Mouse (Mus musculus) E14TG2a.4 (cell line): ENCODE measurements at regions not wholly inside any gene's neighbourhood (a gene's known extent, or its start where the extent isn't known, plus 50 kb on each side); places are given as distances from the start of the nearest gene placed in this dataset.

Source experiments
- CTCF ChIP-seq: conservative IDR thresholded peaks from 2 replicates; pipeline ENCODE4 v1.5.1; 2014; ENCODE audit warnings: low read length
- NANOG ChIP-seq: IDR thresholded peaks from 2 replicates; pipeline ENCODE4 v1.6.1; 2014; ENCODE audit warnings: borderline replicate concordance, low read length, mixed read lengths
- POU5F1 ChIP-seq: IDR thresholded peaks from 2 replicates; pipeline ENCODE4 v1.6.1; 2014; ENCODE audit warnings: low read length, borderline replicate concordance

- TF ChIP-seq CTCF (no peak), POU5F1 (no peak), NANOG (no peak)
Measured at GRCm38 (mm10) chr9:9548657-9549056, 309.8 kb upstream of the Arhgap42 start.
